Mouse (Mus musculus) brain, adult 2 months (tissue): ENCODE results near the gene Rps27l.
A peak's percentile ranks its signal among the peaks of the same experiment; 100 is the strongest.

Source experiments
- DNase-seq: peaks from one replicate; pipeline ENCODE4 v3.0.0; 2011; ENCODE audit warnings: low read depth, low spot score

Gene Rps27l

GRCm38 (mm10) chr9:66982085-66982484, 36.2 kb downstream of the Rps27l start:
- DNase-seq: no peak

- no peak for DNase-seq
Measured at GRCm38 (mm10) chr9:66985377-66985776, 39.5 kb downstream of the Rps27l start.

- DNase-seq: no peak
Measured at GRCm38 (mm10) chr9:66988198-66988887, 42.5 kb downstream of the Rps27l start.

GRCm38 (mm10) chr9:66988888-66989414, 43.1 kb downstream of the Rps27l start:
- DNase-seq: peak; percentile 69

GRCm38 (mm10) chr9:66989581-66989980, 43.7 kb downstream of the Rps27l start:
- DNase-seq: peak; percentile 44

GRCm38 (mm10) chr9:66990046-66990445, 44.2 kb downstream of the Rps27l start:
- DNase-seq: no peak

- DNase-seq: peak; percentile 83
Measured at GRCm38 (mm10) chr9:66991021-66991749, 45.3 kb downstream of the Rps27l start.

- no peak for DNase-seq
Measured at GRCm38 (mm10) chr9:66991750-66992410, 46.0 kb downstream of the Rps27l start.
